Mouse (Mus musculus) thymus, adult 2 months (tissue): ENCODE measurements around the gene Eng.

Experiments
- CTCF ChIP-seq: fragments of 200-500 bp; IDR thresholded peaks from 2 replicates; pipeline ENCODE4 v1.5.1; 2012; ENCODE audit warnings: mild to moderate bottlenecking, control low read depth, low read length, moderate library complexity, borderline replicate concordance; ENCODE audit not compliant: control insufficient read depth, poor library complexity, insufficient read depth; ENCODE audit errors: extremely low read depth
- POLR2A ChIP-seq: fragments of 200-500 bp; IDR thresholded peaks from 2 replicates; pipeline ENCODE4 v1.6.1; 2012; ENCODE audit warnings: mild to moderate bottlenecking, low read length, control low read depth, moderate library complexity; ENCODE audit not compliant: control insufficient read depth, poor library complexity, insufficient read depth; ENCODE audit errors: extremely low read depth

- no peak for TF ChIP-seq POLR2A
- no peak for TF ChIP-seq CTCF
Observed at GRCm38 (mm10) chr2:32706971-32707370, 60.6 kb downstream of the Eng start.
